Mouse (Mus musculus): ENCODE data around the gene Wdr27.
"Not testable (repeated sequence)": the region's sequence is repeated elsewhere in the genome, so short reads cannot be mapped to it uniquely, and the experiment has no call there.

The Wdr27 gene

DNA sequence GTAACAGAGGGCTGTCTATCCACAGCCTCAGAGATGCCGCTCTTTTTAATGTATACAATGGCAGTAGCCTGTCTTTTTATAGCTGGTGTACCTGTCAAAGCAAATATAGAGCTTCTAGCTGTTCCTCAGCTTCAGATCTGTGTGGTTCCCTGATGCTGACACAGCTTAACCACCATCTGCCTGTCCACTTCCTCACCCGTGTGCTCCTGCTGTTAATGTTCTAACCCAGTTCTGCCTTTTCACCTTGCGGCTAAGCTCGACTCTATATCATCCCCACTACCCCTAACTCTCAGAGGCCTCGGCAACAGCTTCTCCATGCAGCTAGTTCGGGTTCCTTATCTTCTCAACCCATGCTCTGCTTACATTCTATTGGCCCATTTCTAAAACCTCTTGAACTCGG, 12.3 kb downstream of the Wdr27 start:
- no peak for DNase-seq (ENCODE audit: low spot score in 2 of 2)

GRCm38 (mm10) chr17:14928631-14929030, 14.3 kb downstream of the Wdr27 start:
- no peak for DNase-seq (ENCODE audit: low spot score in 2 of 2)

- DNase-seq (ENCODE audit: low spot score in 2 of 2), result no peak
Measured at GRCm38 (mm10) chr17:14927644-14928218, 15.2 kb downstream of the Wdr27 start.

- DNase-seq (ENCODE audit: low spot score in 2 of 2), result no peak
Measured at GRCm38 (mm10) chr17:14921582-14921981, 21.4 kb downstream of the Wdr27 start.

DNA sequence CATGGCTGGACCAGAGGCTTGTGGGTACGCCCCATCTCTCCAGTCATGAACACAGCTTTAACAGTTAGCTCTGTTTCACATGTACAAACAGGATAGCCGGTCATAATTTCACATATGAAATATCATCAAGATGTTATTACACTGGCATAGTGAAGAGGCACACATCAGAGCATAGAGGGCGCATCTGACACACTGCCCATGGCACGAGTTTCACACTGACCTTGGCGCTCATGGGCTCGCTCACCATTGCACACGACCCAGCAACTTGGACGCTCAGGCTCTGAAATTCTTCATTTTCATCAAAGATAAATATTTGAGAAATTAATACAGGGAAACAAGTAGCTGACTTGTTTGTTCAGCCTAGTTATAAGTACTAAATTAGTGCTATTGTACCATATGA, 25.1 kb downstream of the Wdr27 start:
- no peak for DNase-seq (ENCODE audit: low spot score in 2 of 2)

GRCm38 (mm10) chr17:14914401-14914800, 28.6 kb downstream of the Wdr27 start:
- DNase-seq (ENCODE audit: low spot score in 2 of 2), result no peak

- no peak for DNase-seq (ENCODE audit: low spot score in 2 of 2)
Measured at GRCm38 (mm10) chr17:14912981-14913380, 30.0 kb downstream of the Wdr27 start.

- DNase-seq (ENCODE audit: low spot score in 2 of 2), result no peak
Measured at GRCm38 (mm10) chr17:14912420-14912819, 30.5 kb downstream of the Wdr27 start.

- no peak for DNase-seq (ENCODE audit: low spot score in 2 of 2)
Measured at GRCm38 (mm10) chr17:14910771-14911170, 32.2 kb downstream of the Wdr27 start.

DNA sequence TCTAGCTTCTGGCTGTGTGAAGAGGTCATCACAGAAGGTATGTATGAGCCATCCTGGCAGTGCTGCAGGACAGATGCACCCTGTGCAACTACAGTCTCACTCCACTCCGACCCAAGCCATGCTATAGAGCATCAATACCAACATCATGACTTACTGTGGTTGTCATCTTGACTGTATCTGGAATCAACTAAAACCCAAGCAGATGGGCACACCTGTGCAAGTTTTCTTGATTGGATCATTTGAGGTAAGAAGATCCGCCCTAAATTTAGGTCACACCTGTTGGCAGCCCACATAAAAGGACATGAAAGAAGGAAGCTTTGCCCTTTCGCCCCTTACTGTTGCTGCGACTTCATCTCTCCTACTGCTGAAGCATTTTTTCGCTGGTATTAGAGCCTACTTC, 33.6 kb downstream of the Wdr27 start:
- no peak for DNase-seq (ENCODE audit: low spot score in 2 of 2)

- DNase-seq (ENCODE audit: low spot score in 2 of 2), result no peak
Measured at GRCm38 (mm10) chr17:14907136-14907535, 35.8 kb downstream of the Wdr27 start.

GRCm38 (mm10) chr17:14906611-14907010, 36.3 kb downstream of the Wdr27 start:
- no peak for DNase-seq (ENCODE audit: low spot score in 2 of 2)

GRCm38 (mm10) chr17:14904637-14905265, 38.2 kb downstream of the Wdr27 start:
- DNase-seq (ENCODE audit: low spot score in 2 of 2), result peak; percentile 32 to 49

DNA sequence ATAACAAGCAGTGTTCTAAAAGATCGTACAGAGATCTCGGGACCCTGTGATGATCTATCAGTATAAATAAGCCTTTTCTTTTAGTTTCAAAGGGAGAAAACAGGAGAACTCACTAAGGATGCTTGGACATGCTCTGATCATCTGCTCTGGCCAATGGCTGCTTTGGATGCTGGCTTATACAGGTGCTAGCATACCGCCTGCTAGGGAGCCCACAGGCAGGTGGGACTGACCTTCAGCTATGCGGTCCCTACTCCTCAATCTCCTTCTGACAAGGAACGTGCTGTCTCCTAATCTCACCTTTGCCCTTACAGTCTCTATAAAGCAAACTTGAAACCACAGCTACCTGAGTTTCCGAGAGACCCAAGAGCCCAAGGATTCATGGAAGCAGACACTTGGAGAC, 38.8 kb downstream of the Wdr27 start:
- DNase-seq (ENCODE audit: low spot score in 2 of 2), result no peak

GRCm38 (mm10) chr17:14903212-14903611, 39.7 kb downstream of the Wdr27 start:
- DNase-seq (ENCODE audit: low spot score in 2 of 2), result no peak

GRCm38 (mm10) chr17:14898972-14899371, 44.0 kb downstream of the Wdr27 start:
- DNase-seq (ENCODE audit: low spot score in 2 of 2), result no peak

DNA sequence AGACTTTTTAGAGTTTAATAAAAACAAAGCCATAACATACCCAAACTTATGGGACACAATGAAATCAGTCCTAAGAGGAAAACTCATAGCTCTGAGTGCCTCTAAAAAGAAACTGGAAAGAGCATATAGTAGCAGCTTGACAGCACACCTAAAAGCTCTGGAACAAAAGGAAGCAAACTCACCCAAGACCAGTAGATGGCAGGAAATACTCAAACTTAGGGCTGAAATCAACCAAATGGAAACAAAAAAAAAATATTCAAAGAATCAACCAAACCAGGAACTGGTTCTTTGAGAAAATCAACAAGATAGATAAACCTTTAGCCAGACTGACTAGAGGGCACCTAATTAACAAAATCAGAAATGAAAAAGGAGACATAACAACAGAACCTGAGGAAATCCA, 47.9 kb downstream of the Wdr27 start:
- DNase-seq (ENCODE audit: low spot score in 2 of 2), result not testable (repeated sequence)

DNA sequence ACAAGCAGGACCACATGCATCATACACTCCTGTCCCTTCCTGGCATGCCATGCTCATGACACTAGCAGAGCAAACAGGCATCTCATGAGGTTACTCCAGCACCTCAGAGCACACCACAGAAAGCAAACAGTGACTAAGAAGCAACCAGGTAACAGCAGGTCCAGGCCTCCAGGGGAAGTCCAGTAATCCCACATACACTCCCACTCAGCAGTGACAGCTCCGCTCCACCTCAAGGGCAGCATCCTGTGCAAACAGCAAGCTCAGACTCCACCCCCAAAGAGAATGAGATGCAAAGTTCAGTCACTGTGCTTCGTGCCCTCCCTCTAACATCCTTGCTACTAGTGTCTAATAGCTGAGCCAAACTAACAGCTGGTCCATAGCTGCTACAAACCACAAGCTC, 56.0 kb downstream of the Wdr27 start:
- DNase-seq (ENCODE audit: low spot score in 2 of 2), result no peak

- no peak for DNase-seq (ENCODE audit: low spot score in 2 of 2)
Measured at GRCm38 (mm10) chr17:14874656-14875204, 68.2 kb downstream of the Wdr27 start.

DNA sequence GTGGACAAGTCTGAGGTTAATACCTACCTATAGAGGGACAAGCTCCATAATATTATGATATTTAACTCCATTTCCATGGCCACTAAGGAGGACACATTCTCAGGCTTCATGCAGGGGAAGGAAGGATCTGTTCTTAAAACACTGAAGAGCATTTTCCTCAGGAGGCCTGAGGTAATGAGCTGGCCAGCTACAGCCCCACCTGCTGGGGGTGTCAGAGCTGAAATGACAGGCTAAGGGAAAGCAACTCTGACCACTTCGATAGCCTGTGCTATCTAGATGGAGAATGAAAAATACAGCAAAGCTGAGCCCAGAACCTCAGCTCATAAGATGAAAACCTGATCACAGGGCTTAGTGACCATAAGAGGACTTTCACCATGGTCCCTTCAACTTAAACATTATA, 82.7 kb downstream of the Wdr27 start:
- no peak for DNase-seq (ENCODE audit: low spot score in 2 of 2)

- DNase-seq (ENCODE audit: low spot score in 2 of 2), result no peak
Measured at GRCm38 (mm10) chr17:14847709-14848108, 95.2 kb downstream of the Wdr27 start.

DNA sequence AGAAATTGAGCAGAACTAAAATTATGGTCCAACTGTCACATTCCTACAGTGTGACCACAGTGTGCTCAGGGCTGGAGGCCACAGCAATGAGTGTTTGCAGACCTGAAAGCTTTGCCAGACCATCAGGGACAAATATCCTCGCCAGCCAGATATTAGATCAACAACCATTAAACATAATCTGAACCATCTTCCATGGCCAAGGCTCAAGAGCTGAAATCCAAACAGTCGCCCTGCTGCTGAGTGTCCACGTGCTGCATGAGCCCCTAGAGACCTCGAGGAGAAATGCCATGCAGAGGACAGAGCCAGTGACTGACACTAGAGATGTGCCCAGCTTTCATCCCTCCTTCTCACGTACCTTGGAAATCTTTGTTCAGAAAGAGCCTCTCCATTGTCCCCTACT, 96.1 kb downstream of the Wdr27 start:
- no peak for DNase-seq (ENCODE audit: low spot score in 2 of 2)

GRCm38 (mm10) chr17:14826715-14827295, 116.2 kb downstream of the Wdr27 start:
- peak in 1 of 2 experiments; percentile 10 for DNase-seq (ENCODE audit: low spot score in 2 of 2)
